Mouse (Mus musculus) liver, adult 2 months (tissue): Measurements from ENCODE around the gene Gcm2. TPM values are rescaled to one million over a fixed set of nuclear protein-coding genes. Genes with fewer than 3 reads are reported as not detected.

Source experiments
- DNase-seq: peaks from one replicate; pipeline ENCODE4 v3.0.0-alpha.2; 2011; ENCODE audit warnings: low read depth, low spot score; ENCODE audit errors: extremely low read depth
- H3K27ac ChIP-seq: fragments of 200-500 bp; replicated peaks from 2 replicates; pipeline ENCODE4 v1.5.1; 2012; ENCODE audit warnings: low read depth, mild to moderate bottlenecking, control low read depth, inconsistent platforms, low read length; ENCODE audit not compliant: insufficient read depth
- H3K27me3 ChIP-seq: fragments of 200-500 bp; 2 replicates; pipeline ENCODE4 v1.6.1; 2012; ENCODE audit warnings: mild to moderate bottlenecking, moderate library complexity, low read length, inconsistent platforms; ENCODE audit not compliant: control insufficient read depth, insufficient read depth
- H3K36me3 ChIP-seq: fragments of 200-500 bp; 2 replicates; pipeline ENCODE4 v1.6.1; 2012; ENCODE audit warnings: low read length, inconsistent platforms; ENCODE audit not compliant: control insufficient read depth, insufficient read depth
- H3K4me1 ChIP-seq: fragments of 200-500 bp; 2 replicates; pipeline ENCODE4 v1.6.1; 2011; ENCODE audit warnings: low read length; ENCODE audit not compliant: control insufficient read depth, insufficient read depth
- H3K4me3 ChIP-seq: fragments of 200-500 bp; 2 replicates; pipeline ENCODE4 v1.5.1; 2011; ENCODE audit warnings: low read depth, mild to moderate bottlenecking, control low read depth, low read length, moderate library complexity; ENCODE audit not compliant: insufficient read depth
- H3K79me2 ChIP-seq: fragments of 200-500 bp; 2 replicates; pipeline ENCODE4 v1.6.1; 2012; ENCODE audit warnings: inconsistent platforms, mild to moderate bottlenecking, low read length, moderate library complexity; ENCODE audit not compliant: control insufficient read depth, insufficient read depth
- H3K9ac ChIP-seq: fragments of 200-500 bp; 2 replicates; pipeline ENCODE4 v1.6.1; 2012; ENCODE audit warnings: low read depth, mild to moderate bottlenecking, control low read depth, inconsistent platforms, low read length
- CTCF ChIP-seq: fragments of 200-500 bp; IDR thresholded peaks from 2 replicates; pipeline ENCODE4 v1.5.1; 2011; ENCODE audit warnings: low read depth, low read length, control low read depth
- POLR2A ChIP-seq: fragments of 200-500 bp; IDR thresholded peaks from 2 replicates; pipeline ENCODE4 v1.6.1; 2011; ENCODE audit warnings: low read length, control low read depth; ENCODE audit not compliant: insufficient read depth; ENCODE audit errors: extremely low read depth
- WGBS: fragments of 180-500 bp; shearing (Covaris S2); methylation state at CpG from one replicate; pipeline ENCODE4 v1.1.7; 2018; 5-methylcytosine and 5-hydroxymethylcytosine counted together
- polyA plus RNA-seq: library from polyadenylated mRNA; depleted of rRNA; stranded (reverse); fragments of >200 nt; gene quantifications from 2 replicates; pipeline ENCODE4 v1.2.3, GENCODE M21; 2012
- total RNA-seq: library from RNA; depleted of rRNA; stranded (reverse); fragments of >200 nt; gene quantifications from 2 replicates; pipeline ENCODE4 v1.2.3, GENCODE M21; 2014

Gcm2 gene
- total and polyA plus RNA-seq, 2 experiments: not detected

DNA sequence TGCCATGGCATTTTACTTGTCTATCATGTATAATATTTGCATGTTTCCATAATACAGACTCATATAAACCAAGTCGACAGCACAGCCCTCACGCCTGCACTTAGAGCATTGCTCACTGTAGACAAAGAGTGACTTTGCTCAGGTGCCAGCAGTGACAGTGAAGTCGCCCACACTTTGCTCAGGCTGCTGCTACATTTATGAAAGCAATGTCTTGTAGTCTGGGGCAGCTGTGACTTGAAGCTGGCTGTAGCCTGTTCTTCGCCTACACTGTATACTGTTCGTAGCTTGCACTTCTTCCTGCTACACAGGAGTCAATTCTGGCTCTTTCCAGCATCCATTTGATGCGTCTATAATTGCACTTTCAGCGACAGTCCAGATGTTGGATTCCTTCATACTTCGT lies 18.2 kb upstream of the Gcm2 start:
- no peak for TF ChIP-seq POLR2A
- WGBS: 89% methylated on average over 8 of the region's 8 CpGs
- no peaks in the 10 kb centered on the region for H3K4me1 ChIP-seq
- no peak overlapping the region for H3K9ac ChIP-seq
- no peaks in the 10 kb centered on the region for H3K27me3 ChIP-seq
- DNase-seq: no peak
- H3K36me3 ChIP-seq: no peaks in the 10 kb centered on the region
- no peaks in the 10 kb centered on the region for H3K79me2 ChIP-seq
- no peak overlapping the region for H3K4me3 ChIP-seq
- no peak overlapping the region for H3K27ac ChIP-seq

DNA sequence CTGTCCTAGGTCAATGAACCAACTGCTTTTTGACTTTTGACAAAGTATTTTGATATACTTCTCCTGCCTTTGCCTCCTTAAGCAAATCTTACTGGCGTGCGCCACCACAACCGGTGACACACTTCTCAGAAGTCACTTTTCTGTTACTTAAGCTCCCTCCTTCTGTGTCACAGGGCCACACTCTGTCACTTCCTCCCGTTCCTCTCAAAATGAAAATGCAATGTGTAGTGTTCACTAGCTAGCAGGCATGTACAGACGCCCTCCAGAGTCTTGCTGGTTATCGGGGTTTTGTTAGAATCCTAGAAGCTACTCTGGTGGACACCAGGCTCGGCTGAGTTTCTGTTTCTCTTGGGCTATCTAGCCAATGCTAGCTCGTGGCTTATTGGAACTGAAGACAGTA lies 17.5 kb upstream of the Gcm2 start:
- no peak for TF ChIP-seq CTCF
- no peak for TF ChIP-seq POLR2A
- Histone ChIP-seq H3K79me2 (no peaks in the 10 kb centered on the region), H3K27ac (no peak overlapping the region), H3K4me1 (no peaks in the 10 kb centered on the region), H3K9ac (no peak overlapping the region), H3K4me3 (no peak overlapping the region), H3K27me3 (no peaks in the 10 kb centered on the region), H3K36me3 (no peaks in the 10 kb centered on the region)
- DNase-seq: no peak
- 83% methylated on average over 8 of the region's 8 CpGs for WGBS

DNA sequence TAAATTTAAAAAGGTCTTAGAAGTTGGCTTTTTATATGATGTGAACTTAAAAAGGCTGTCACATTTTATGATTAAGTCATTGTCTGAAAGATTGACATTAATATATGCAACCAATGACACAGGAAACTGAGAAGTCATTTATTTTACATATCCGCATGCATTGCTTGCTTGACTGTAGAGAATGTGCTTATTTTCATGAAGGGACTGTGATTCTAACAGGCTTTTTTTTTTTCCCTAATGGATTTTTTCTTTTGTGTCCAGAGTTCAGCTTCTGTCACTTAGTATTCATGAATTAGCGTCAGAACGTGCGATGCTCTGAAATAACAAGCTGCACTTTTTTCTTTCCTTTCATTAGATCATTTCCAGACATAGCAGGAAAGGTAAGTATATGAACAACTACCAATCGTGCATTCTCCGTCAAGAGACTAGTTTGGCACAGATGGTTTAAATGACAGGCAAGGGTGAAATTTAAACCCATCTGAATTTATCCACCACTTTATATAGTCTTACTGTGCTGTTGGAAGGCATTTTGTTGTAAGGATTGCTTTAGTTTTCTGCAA lies 12.9 kb upstream of the Gcm2 start:
- no peak for DNase-seq
- Histone ChIP-seq H3K36me3 (no peaks in the 10 kb centered on the region), H3K27me3 (no peaks in the 10 kb centered on the region), H3K27ac (no peak overlapping the region), H3K79me2 (no peaks in the 10 kb centered on the region), H3K4me1 (no peaks in the 10 kb centered on the region), H3K9ac (no peak overlapping the region), H3K4me3 (no peak overlapping the region)
- WGBS: 95% methylated on average over 6 of the region's 6 CpGs
- no peak for TF ChIP-seq POLR2A
- no peak for TF ChIP-seq CTCF

DNA sequence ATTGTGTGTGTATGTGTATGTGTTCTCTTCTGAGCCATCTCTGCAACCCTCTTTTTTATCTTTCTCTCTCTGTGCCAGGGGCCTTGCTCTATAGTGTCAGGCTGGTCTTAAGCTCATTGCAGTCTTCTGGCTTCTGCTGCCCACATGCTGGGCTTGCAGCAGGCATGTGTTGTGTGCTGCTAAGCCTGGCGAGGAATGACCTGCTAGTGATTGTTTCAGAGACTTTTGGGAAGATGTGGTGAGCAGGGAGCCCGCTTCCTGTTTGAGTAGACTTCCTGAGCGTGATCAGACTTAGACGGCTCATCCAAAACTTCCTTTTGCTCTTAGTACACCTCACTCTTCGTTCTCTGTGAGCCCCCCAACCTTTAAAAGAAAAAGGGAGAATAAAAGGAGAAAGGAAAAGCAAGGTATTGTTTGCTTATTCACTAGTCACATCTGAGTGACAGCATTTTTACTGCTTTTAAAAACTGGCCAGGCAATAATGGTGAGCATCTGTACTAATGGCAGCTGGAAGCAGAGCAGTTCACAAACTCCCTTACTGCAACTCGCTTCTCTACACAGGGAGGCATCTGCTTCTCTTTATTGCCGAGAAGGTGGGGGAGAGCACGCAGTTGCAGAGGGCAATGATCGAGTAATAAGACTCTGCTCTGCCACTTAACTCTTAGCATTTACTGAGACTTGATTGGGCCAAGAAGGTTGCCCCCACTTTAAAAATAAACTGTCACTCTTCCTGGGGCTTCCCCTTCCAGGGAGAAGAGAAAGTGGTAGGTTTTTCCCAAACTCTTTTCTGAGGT lies 8.5 kb upstream of the Gcm2 start:
- TF ChIP-seq POLR2A (no peak), CTCF (no peak)
- Histone ChIP-seq H3K27me3 (no peaks in the 10 kb centered on the region; the same call in 1 of the 2 replicates), H3K9ac (no peak overlapping the region), H3K4me1 (no peaks in the 10 kb centered on the region), H3K79me2 (no peaks in the 10 kb centered on the region), H3K36me3 (no peaks in the 10 kb centered on the region), H3K27ac (no peak overlapping the region), H3K4me3 (no peak overlapping the region)
- 67% methylated on average over 9 of the region's 9 CpGs for WGBS
- no peak for DNase-seq

DNA sequence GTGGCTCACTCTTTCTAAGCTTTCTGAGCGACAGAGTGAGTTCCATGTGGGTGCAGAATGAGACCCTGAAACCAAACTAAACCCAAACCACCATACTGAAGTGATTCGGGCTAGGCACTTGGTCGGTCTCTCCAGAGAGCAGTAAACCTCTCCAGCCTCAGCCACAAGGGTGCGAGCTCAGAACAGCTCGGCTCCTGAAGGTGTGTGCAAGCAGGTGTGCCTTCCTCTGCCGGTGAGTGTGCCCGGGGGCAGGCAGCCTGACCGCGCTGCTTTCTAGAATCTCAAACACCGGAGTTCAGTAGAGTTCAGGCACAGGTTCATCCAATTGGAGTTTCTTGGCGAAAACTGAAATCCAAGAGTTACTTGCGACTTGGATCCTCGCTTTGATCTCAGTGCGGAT lies 3.1 kb upstream of the Gcm2 start, which contains the start of gene Sycp2l:
TSS of gene Sycp2l (plus strand) at position 368 of the 400 bp plus-strand sequence.
- Histone ChIP-seq H3K4me1 (no peaks in the 10 kb centered on the region; the same call in 1 of the 2 replicates), H3K9ac (no peak within 1 kb of the TSS), H3K36me3 (no peaks in the 10 kb centered on the region), H3K27ac (no peak within 1 kb of the TSS), H3K79me2 (no peaks in the 10 kb centered on the region), H3K4me3 (no peak within 1 kb of the TSS), H3K27me3 (no peaks in the 10 kb centered on the region; the same call in 1 of the 2 replicates)
- TF ChIP-seq CTCF (no peak), POLR2A (no peak)
- 24% methylated on average over 14 of the region's 14 CpGs for WGBS
- no peak for DNase-seq

DNA sequence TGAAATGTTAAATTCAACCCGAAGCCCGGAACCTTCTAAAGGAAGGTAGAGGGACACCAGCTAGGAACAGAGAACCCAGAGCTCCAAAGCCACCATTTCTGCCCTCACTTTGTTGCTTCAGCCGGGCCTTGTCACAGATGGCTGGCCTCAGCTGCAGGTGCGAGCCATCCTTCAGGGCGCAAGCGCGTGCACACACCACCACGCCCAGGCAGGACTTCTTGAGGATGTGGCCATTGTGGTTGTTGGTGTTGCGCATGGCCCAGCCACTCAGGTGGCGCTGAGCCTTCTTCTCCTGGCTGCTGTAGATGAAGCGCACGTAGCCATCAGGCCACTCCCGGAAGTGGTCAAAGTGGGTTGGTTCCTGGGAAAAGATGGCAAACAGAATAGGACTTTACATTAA lies 5.3 kb downstream of the Gcm2 start:
- WGBS: 95% methylated on average over 13 of the region's 13 CpGs
- TF ChIP-seq POLR2A (no peak), CTCF (no peak)

More for the DNA sequence above, 5.3 kb downstream of the Gcm2 start:
- Histone ChIP-seq H3K27ac (no peak overlapping the region), H3K4me1 (no peaks in the 10 kb centered on the region), H3K79me2 (no peaks in the 10 kb centered on the region), H3K4me3 (no peak overlapping the region), H3K9ac (no peak overlapping the region), H3K36me3 (no peaks in the 10 kb centered on the region), H3K27me3 (no peaks in the 10 kb centered on the region)
- DNase-seq: no peak
